Mouse (Mus musculus) R1 (cell line): ENCODE measurements around the gene Prdm13.

Experiments used
- DNase-seq: peaks from one replicate; pipeline ENCODE4 v3.0.0-alpha.2; 2018; ENCODE audit warnings: low read depth, low spot score

Prdm13 gene

GRCm38 (mm10) chr4:21685595-21686091 lies at the start of gene Prdm13:
Gene Prdm13, minus strand, starts transcription at chr4:21685963.
- peak; percentile 34 for DNase-seq

- peak; percentile 96 for DNase-seq
Measured at GRCm38 (mm10) chr4:21727615-21728165, 41.9 kb upstream of the Prdm13 start, which contains the start of gene Ccnc. Gene Ccnc, plus strand, starts transcription at chr4:21727701.

- peak; percentile 86 for DNase-seq
Measured at GRCm38 (mm10) chr4:21726912-21727614, 41.3 kb upstream of the Prdm13 start.

- peak; percentile 99 for DNase-seq
Measured at GRCm38 (mm10) chr4:21722752-21723334, 37.1 kb upstream of the Prdm13 start.

GRCm38 (mm10) chr4:21712147-21712546 lies 26.4 kb upstream of the Prdm13 start:
- peak; percentile 96 for DNase-seq

GRCm38 (mm10) chr4:21705046-21705445 lies 19.3 kb upstream of the Prdm13 start:
- DNase-seq: no peak

GRCm38 (mm10) chr4:21695638-21696254 lies 10.0 kb upstream of the Prdm13 start:
- peak; percentile 81 for DNase-seq

- no peak for DNase-seq
Measured at GRCm38 (mm10) chr4:21690221-21690620, 4.5 kb upstream of the Prdm13 start.

GRCm38 (mm10) chr4:21689492-21689941 lies 3.8 kb upstream of the Prdm13 start:
- peak; percentile 31 for DNase-seq

- DNase-seq: peak; percentile 46
Measured at GRCm38 (mm10) chr4:21688703-21689200, 3.0 kb upstream of the Prdm13 start.

GRCm38 (mm10) chr4:21687783-21688702 lies 2.3 kb upstream of the Prdm13 start:
- peak; percentile 49 for DNase-seq

GRCm38 (mm10) chr4:21686934-21687333 lies 1.2 kb upstream of the Prdm13 start:
- DNase-seq: peak; percentile 60

GRCm38 (mm10) chr4:21686416-21686815 lies 653 bp upstream of the Prdm13 start:
- DNase-seq: peak; percentile 6

- peak; percentile 2 for DNase-seq
Measured at GRCm38 (mm10) chr4:21684341-21684970, 1.3 kb downstream of the Prdm13 start.

- no peak for DNase-seq
Measured at GRCm38 (mm10) chr4:21682421-21683150, 3.2 kb downstream of the Prdm13 start.

- peak; percentile 11 for DNase-seq
Measured at GRCm38 (mm10) chr4:21680971-21681370, 4.8 kb downstream of the Prdm13 start.

GRCm38 (mm10) chr4:21679624-21680480 lies 5.9 kb downstream of the Prdm13 start:
- no peak for DNase-seq

- DNase-seq: peak; percentile 83
Measured at GRCm38 (mm10) chr4:21678975-21679623, 6.7 kb downstream of the Prdm13 start.
